Mouse (Mus musculus): Measurements from ENCODE around the gene Map4k2. TPM values are rescaled to one million over a fixed set of nuclear protein-coding genes. Genes with fewer than 3 reads are reported as not detected.

The Map4k2 gene
- total and polyA plus RNA-seq, 3 experiments = 55.5 to 119 (median 95.2) TPM

DNA sequence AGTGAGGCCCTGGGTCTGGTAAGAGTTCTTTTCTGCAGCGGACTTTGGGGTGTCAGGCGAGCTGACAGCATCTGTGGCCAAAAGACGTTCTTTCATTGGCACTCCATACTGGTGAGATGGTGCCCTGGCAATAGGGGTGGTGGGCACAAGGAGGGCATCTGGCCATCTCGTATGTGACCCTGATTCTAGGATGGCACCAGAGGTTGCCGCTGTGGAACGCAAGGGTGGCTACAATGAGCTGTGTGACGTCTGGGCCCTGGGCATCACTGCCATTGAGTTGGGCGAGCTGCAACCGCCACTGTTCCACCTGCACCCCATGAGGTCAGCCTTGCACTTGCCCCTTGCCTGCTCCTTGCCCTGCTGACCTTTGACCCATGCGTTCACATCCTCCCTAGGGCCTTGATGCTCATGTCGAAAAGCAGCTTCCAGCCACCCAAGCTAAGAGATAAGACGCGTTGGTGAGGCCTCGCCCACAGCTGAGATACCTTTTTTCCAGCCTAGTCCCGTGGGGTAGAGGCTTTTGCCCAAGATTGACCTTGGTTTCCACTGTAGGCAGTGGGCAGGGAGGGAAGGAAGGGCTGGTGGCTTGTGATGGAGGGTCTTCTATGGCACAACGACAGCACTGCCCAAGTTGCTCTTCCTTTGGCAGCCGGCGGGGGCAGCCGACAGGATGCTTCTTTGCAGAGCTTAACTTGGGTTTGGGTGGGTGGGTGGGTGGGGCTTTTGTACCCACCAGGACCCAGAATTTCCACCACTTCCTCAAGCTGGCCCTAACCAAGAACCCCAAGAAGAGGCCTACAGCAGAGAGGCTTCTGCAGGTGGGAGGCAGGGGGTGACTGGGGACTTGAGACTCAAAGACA lies 2.4 kb downstream of the Map4k2 start:
- H3K4me2 ChIP-seq (ENCODE audit: insufficient read depth, low read depth, poor library complexity, severe bottlenecking) = 0 out of 2 replicates have a peak overlapping the region, but pooled peaks have one; percentile 90
- no peak for TF ChIP-seq USF2 (conservative IDR thresholded peaks at IDR 0.05; ENCODE audit: low read depth, low read length)
- peak in 1 of 2 experiments; percentile 11; a peak in 1 of 4 replicates for TF ChIP-seq CTCF (conservative IDR thresholded peaks at IDR 0.05 in 1 of 2, IDR thresholded peaks at IDR 0.05 in 1 of 2; ENCODE audit: low read depth in 2 of 2, low read length in 2 of 2)
- H3K9me3 ChIP-seq (replicated peaks; ENCODE audit: low read length) = no peaks in the 10 kb centered on the region
- peaks cover 16% of the 10 kb centered on the region for H3K79me2 ChIP-seq (replicated peaks; ENCODE audit: control insufficient read depth, extremely low read depth, insufficient read depth, poor library complexity, severe bottlenecking)
- in situ Hi-C loops (cut with MboI; ENCODE audit: low pct_ligation_motif_present, low pct_unique_long_range_greater_than_20kb, low sequenced_read_pairs) = no loop called here
- no peak for DNase-seq (ENCODE audit: extremely low read depth)
- H3K9ac ChIP-seq (ENCODE audit: insufficient read depth, low read depth) = peak overlapping the region; percentile 81; the same call in 1 of the 2 replicates
- dilution Hi-C loops (cut with MboI; ENCODE audit: extremely low pct_ligation_motif_present, extremely low pct_unique_long_range_greater_than_20kb, low sequenced_read_pairs) = no loop called here
- peaks cover 28 to 72% of the 10 kb centered on the region in 2 experiments for H3K4me1 ChIP-seq (ENCODE audit: control insufficient read depth in 1 of 2, insufficient read depth in 2 of 2)
- peaks cover 63 to 73% of the 10 kb centered on the region in 2 experiments for H3K36me3 ChIP-seq (replicated peaks in 1 of 2; ENCODE audit: control insufficient read depth in 1 of 2, insufficient read depth in 1 of 2, low read length in 1 of 2)
- no peaks in the 10 kb centered on the region for H3K27me3 ChIP-seq (replicated peaks)
- H3K4me3 ChIP-seq (replicated peaks in 1 of 3; ENCODE audit: low read depth in 2 of 3, low read length in 2 of 3, poor library complexity in 1 of 3) = peak overlapping the region in 2 of 3 experiments; percentile 22 to 75
- peak overlapping the region; percentile 77; the same call in 1 of the 2 replicates for H3K27ac ChIP-seq (ENCODE audit: insufficient read depth, low read depth)

DNA sequence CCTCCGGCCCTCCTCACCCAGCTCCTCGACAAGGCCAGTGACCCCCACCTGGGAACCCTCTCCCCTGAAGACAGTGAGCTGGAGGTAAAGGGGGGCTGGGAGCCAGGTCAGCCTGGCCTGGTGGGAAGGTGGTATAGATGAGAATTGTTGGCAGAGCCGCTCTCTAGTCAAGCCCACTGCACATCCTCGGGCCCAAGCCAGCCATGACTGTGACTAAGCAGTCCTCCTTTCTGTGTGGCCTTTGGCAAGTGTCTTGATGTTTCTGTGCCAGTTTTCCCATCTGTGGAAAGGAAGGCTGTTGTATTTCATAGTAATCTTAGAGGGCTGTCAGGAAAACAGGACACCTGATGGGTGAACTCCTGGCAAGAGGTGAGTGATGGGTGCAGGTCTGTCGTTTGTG lies 3.1 kb downstream of the Map4k2 start:
- no peak overlapping the region for H3K4me3 ChIP-seq (replicated peaks in 1 of 3; ENCODE audit: low read depth in 2 of 3, low read length in 2 of 3, poor library complexity in 1 of 3)
- H3K36me3 ChIP-seq (replicated peaks in 1 of 2; ENCODE audit: control insufficient read depth in 1 of 2, insufficient read depth in 1 of 2, low read length in 1 of 2) = peaks cover 62 to 73% of the 10 kb centered on the region in 2 experiments
- DNase-seq (ENCODE audit: extremely low read depth) = no peak

DNA sequence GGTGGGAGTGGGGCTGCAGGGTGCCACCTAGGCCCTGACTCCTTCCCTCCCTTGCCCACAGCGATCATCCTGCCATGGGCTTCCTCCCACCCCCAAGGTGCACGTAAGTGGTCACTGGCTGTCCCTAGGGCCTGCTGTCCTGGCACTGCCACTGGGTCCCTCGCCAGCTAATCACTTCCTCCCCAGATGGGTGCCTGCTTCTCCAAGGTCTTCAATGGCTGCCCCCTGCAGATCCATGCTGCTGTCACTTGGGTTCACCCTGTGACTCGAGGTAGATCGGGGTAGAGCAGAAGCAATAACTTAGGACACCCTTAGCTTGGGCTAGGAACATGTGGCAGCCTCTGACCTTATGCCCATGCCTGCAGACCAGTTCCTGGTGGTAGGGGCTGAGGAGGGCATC lies 5.1 kb downstream of the Map4k2 start:
- TF ChIP-seq TBP (conservative IDR thresholded peaks at IDR 0.05; ENCODE audit: low read depth, low read length) = no peak
- no peak for TF ChIP-seq MAX (IDR thresholded peaks at IDR 0.05; ENCODE audit: low read length)
- TF ChIP-seq NRF1 (IDR thresholded peaks at IDR 0.05; ENCODE audit: low read depth, low read length) = no peak
- no peak for TF ChIP-seq MAZ (IDR thresholded peaks at IDR 0.05; ENCODE audit: low read depth, low read length)
- no peak for DNase-seq (ENCODE audit: extremely low read depth)
- H3K9me3 ChIP-seq (replicated peaks; ENCODE audit: low read length) = no peaks in the 10 kb centered on the region
- H3K27ac ChIP-seq (ENCODE audit: insufficient read depth, low read depth) = no peak overlapping the region
- H3K79me2 ChIP-seq (replicated peaks; ENCODE audit: control insufficient read depth, extremely low read depth, insufficient read depth, poor library complexity, severe bottlenecking) = peaks cover 7% of the 10 kb centered on the region; the same call in 1 of the 2 replicates
- dilution Hi-C loops (cut with MboI; ENCODE audit: extremely low pct_ligation_motif_present, extremely low pct_unique_long_range_greater_than_20kb, low sequenced_read_pairs) = no loop called here
- in situ Hi-C loops (cut with MboI; ENCODE audit: low pct_ligation_motif_present, low pct_unique_long_range_greater_than_20kb, low sequenced_read_pairs) = no loop called here
- H3K36me3 ChIP-seq (replicated peaks in 1 of 2; ENCODE audit: control insufficient read depth in 1 of 2, insufficient read depth in 1 of 2, low read length in 1 of 2) = peaks cover 76 to 87% of the 10 kb centered on the region in 2 experiments
- H3K4me1 ChIP-seq (ENCODE audit: control insufficient read depth in 1 of 2, insufficient read depth in 2 of 2) = peaks cover 21 to 85% of the 10 kb centered on the region in 2 experiments
- no peak overlapping the region for H3K4me3 ChIP-seq (replicated peaks in 1 of 3; ENCODE audit: low read depth in 2 of 3, low read length in 2 of 3, poor library complexity in 1 of 3)
- no peak overlapping the region for H3K9ac ChIP-seq (ENCODE audit: insufficient read depth, low read depth)
- H3K4me2 ChIP-seq (ENCODE audit: insufficient read depth, low read depth, poor library complexity, severe bottlenecking) = no peak overlapping the region
- no peaks in the 10 kb centered on the region for H3K27me3 ChIP-seq (replicated peaks)

More for the DNA sequence above, 3.1 kb downstream of the Map4k2 start:
- Histone ChIP-seq H3K79me2 (replicated peaks; ENCODE audit: control insufficient read depth, extremely low read depth, insufficient read depth, poor library complexity, severe bottlenecking) (peaks cover 10% of the 10 kb centered on the region; the same call in 1 of the 2 replicates), H3K27me3 (replicated peaks) (no peaks in the 10 kb centered on the region), H3K4me2 (ENCODE audit: insufficient read depth, low read depth, poor library complexity, severe bottlenecking) (no peak overlapping the region), H3K9ac (ENCODE audit: insufficient read depth, low read depth) (no peak overlapping the region), H3K27ac (ENCODE audit: insufficient read depth, low read depth) (no peak overlapping the region), H3K4me1 (ENCODE audit: control insufficient read depth in 1 of 2, insufficient read depth in 2 of 2) (peaks cover 25 to 72% of the 10 kb centered on the region in 2 experiments), H3K9me3 (replicated peaks; ENCODE audit: low read length) (no peaks in the 10 kb centered on the region)
- no peak for TF ChIP-seq JUN (IDR thresholded peaks at IDR 0.05; ENCODE audit: insufficient read depth, low read depth, low read length)
- TF ChIP-seq NRF1 (IDR thresholded peaks at IDR 0.05; ENCODE audit: low read depth, low read length) = no peak
- TF ChIP-seq E2F4 (IDR thresholded peaks at IDR 0.05; ENCODE audit: insufficient replicate concordance, low read depth, low read length) = no peak
- no peak for TF ChIP-seq PAX5 (IDR thresholded peaks at IDR 0.05; ENCODE audit: low read length)
- TF ChIP-seq KAT2A (IDR thresholded peaks at IDR 0.05; ENCODE audit: insufficient replicate concordance, low read length) = no peak
- TF ChIP-seq SIN3A (IDR thresholded peaks at IDR 0.05; ENCODE audit: low read length) = no peak
- no peak for TF ChIP-seq IRF4 (IDR thresholded peaks at IDR 0.05; ENCODE audit: low read depth, low read length)
- no peak for TF ChIP-seq SMC3 (IDR thresholded peaks at IDR 0.05; ENCODE audit: low read depth, low read length)
- no peak for TF ChIP-seq JUND (conservative IDR thresholded peaks at IDR 0.05; ENCODE audit: low read depth, low read length)
- TF ChIP-seq USF1 (IDR thresholded peaks at IDR 0.05; ENCODE audit: low read depth, low read length) = no peak
- TF ChIP-seq UBTF (IDR thresholded peaks at IDR 0.05; ENCODE audit: low read depth, low read length) = no peak
- no peak for TF ChIP-seq TCF12 (IDR thresholded peaks at IDR 0.05; ENCODE audit: low read depth, low read length)
- no peak for TF ChIP-seq POLR2A (IDR thresholded peaks at IDR 0.05; ENCODE audit: low read depth, low read length)
- TF ChIP-seq HCFC1 (IDR thresholded peaks at IDR 0.05; ENCODE audit: low read depth, low read length) = no peak
- no peak for TF ChIP-seq MAZ (IDR thresholded peaks at IDR 0.05; ENCODE audit: low read depth, low read length)
- TF ChIP-seq MAX (IDR thresholded peaks at IDR 0.05; ENCODE audit: low read length) = no peak
- dilution Hi-C loops (cut with MboI; ENCODE audit: extremely low pct_ligation_motif_present, extremely low pct_unique_long_range_greater_than_20kb, low sequenced_read_pairs) (no loop called here), in situ Hi-C loops (cut with MboI; ENCODE audit: low pct_ligation_motif_present, low pct_unique_long_range_greater_than_20kb, low sequenced_read_pairs) (no loop called here)
